Mouse (Mus musculus) olfactory bulb, adult 2 months (tissue): ENCODE data around the gene Nup93. TPM values are rescaled to one million over a fixed set of nuclear protein-coding genes. Genes with fewer than 3 reads are reported as not detected.

Experiments
- H3K27ac ChIP-seq: fragments of 200-500 bp; 2 replicates; pipeline ENCODE4 v1.5.1; 2012; ENCODE audit warnings: low read depth, low read length; ENCODE audit not compliant: insufficient read depth
- H3K4me1 ChIP-seq: fragments of 200-500 bp; 2 replicates; pipeline ENCODE4 v1.6.1; 2012; ENCODE audit warnings: low read length; ENCODE audit not compliant: control insufficient read depth, insufficient read depth
- H3K4me3 ChIP-seq: fragments of 200-500 bp; 2 replicates; pipeline ENCODE4 v1.5.1; 2012; ENCODE audit warnings: mild to moderate bottlenecking, low read depth, low read length, moderate library complexity; ENCODE audit not compliant: insufficient read depth
- CTCF ChIP-seq: fragments of 200-500 bp; IDR thresholded peaks from 2 replicates; pipeline ENCODE4 v1.5.1; 2012; ENCODE audit warnings: low read depth, mild to moderate bottlenecking, low read length, moderate library complexity; ENCODE audit not compliant: insufficient read depth
- POLR2A ChIP-seq: fragments of 200-500 bp; IDR thresholded peaks from 2 replicates; pipeline ENCODE4 v1.6.1; 2012; ENCODE audit warnings: mild to moderate bottlenecking, low read depth, low read length, moderate library complexity; ENCODE audit not compliant: insufficient read depth
- WGBS: fragments of 180-500 bp; shearing (Covaris S2); methylation state at CpG from one replicate; pipeline ENCODE4 v1.1.7; 2018; 5-methylcytosine and 5-hydroxymethylcytosine counted together
- polyA plus RNA-seq: library from polyadenylated mRNA; stranded (reverse); fragments of >200 nt; gene quantifications from 2 replicates; pipeline ENCODE4 v1.2.4, GENCODE M21; 2012; ENCODE audit warnings: low replicate concordance; ENCODE audit not compliant: missing spikeins, insufficient read depth, insufficient read length

Gene Nup93
- polyA plus RNA-seq, 1 experiment: not detected

DNA sequence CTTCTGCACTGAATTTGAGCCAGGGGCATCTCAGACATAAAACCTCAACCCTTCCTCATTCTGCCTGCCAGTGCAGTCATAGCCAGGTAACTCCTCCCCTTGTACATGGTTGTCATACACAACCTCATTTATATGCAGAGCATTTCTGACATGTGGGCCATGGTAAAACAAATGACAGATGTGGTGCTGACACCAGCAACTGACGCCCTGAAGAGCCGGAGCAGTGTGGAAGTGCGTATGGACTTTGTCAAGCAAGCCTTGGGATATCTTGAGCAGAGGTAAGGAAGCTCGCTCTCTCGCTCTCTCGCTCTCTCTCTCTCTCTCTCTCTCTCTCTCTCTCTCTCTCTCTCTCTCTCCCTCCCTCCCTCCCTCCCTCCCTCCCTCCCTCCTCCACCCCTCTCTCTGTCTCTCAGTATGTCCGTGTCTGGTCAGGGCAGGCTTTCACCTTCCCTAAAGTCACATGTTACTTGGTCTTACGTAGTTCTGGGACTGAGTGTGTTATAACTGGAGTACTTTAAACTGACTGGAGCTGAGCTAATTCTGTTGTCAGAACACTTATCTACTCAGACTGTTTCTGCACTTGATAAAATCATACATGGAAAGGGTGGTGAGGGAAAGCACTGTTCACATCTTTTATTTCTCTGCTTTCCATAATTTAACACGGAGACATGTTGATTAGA lies 82.1 kb downstream of the Nup93 start:
- H3K27ac ChIP-seq: peak overlapping the region; percentile 84; the same call in 1 of the 2 replicates
- TF ChIP-seq CTCF: no peak
- no peak for TF ChIP-seq POLR2A
- peaks cover 30% of the 10 kb centered on the region for H3K4me1 ChIP-seq
- no peak overlapping the region for H3K4me3 ChIP-seq
- 60% methylated on average over 9 of the region's 9 CpGs for WGBS

- WGBS: 19% methylated on average over 6 of the region's 6 CpGs
- Histone ChIP-seq H3K27ac (peak overlapping the region; percentile 80), H3K4me1 (peaks cover 26% of the 10 kb centered on the region), H3K4me3 (no peak overlapping the region)
- TF ChIP-seq POLR2A (no peak), CTCF (no peak)
Measured at GRCm38 (mm10) chr8:94297101-94297500, 82.7 kb downstream of the Nup93 start.

- no peak overlapping the region for H3K4me3 ChIP-seq
- peaks cover 11% of the 10 kb centered on the region for H3K4me1 ChIP-seq
- 48% methylated on average over 4 of the region's 4 CpGs for WGBS
- no peak for TF ChIP-seq CTCF
- no peak for TF ChIP-seq POLR2A
- H3K27ac ChIP-seq: no peak overlapping the region
Measured at GRCm38 (mm10) chr8:94300809-94301208, 86.4 kb downstream of the Nup93 start.

GRCm38 (mm10) chr8:94304412-94304811 lies 90.0 kb downstream of the Nup93 start:
- H3K27ac ChIP-seq: no peak overlapping the region
- 95% methylated on average over 2 of the region's 2 CpGs for WGBS
- H3K4me1 ChIP-seq: no peaks in the 10 kb centered on the region
- TF ChIP-seq CTCF: no peak
- no peak for TF ChIP-seq POLR2A
- H3K4me3 ChIP-seq: no peak overlapping the region

GRCm38 (mm10) chr8:94306989-94307513 lies 92.7 kb downstream of the Nup93 start:
- TF ChIP-seq CTCF (no peak), POLR2A (no peak)
- Histone ChIP-seq H3K27ac (no peak overlapping the region), H3K4me3 (no peak overlapping the region), H3K4me1 (no peaks in the 10 kb centered on the region)
- WGBS: 84% methylated on average over 7 of the region's 7 CpGs

DNA sequence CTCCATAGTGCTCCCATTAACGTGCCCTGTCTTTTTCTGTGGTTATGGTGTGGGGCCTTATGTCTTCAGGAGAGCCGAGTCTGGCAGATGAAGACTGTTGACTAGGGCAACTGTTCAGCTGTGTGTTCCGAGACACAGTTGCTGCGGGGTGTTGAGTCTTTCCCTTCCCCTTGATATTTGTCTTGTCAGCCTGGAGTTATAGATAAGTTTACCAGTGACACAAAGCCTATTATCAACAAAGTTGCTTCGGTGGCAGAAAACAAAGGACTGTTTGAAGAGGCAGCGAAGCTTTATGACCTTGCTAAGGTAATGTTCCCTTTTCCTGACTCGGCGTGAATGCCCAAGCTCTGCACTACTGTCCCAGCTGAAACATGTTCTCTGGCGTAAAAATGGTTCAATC lies 93.3 kb downstream of the Nup93 start:
- H3K4me1 ChIP-seq: no peaks in the 10 kb centered on the region
- H3K27ac ChIP-seq: no peak overlapping the region
- H3K4me3 ChIP-seq: no peak overlapping the region
- TF ChIP-seq POLR2A (no peak), CTCF (no peak)
- WGBS: 93% methylated on average over 9 of the region's 9 CpGs

GRCm38 (mm10) chr8:94314069-94314468 lies 99.7 kb downstream of the Nup93 start:
- H3K4me1 ChIP-seq: no peaks in the 10 kb centered on the region
- 83% methylated on average over 2 of the region's 2 CpGs for WGBS
- TF ChIP-seq CTCF (no peak), POLR2A (no peak)
- no peak overlapping the region for H3K4me3 ChIP-seq
- no peak overlapping the region for H3K27ac ChIP-seq

DNA sequence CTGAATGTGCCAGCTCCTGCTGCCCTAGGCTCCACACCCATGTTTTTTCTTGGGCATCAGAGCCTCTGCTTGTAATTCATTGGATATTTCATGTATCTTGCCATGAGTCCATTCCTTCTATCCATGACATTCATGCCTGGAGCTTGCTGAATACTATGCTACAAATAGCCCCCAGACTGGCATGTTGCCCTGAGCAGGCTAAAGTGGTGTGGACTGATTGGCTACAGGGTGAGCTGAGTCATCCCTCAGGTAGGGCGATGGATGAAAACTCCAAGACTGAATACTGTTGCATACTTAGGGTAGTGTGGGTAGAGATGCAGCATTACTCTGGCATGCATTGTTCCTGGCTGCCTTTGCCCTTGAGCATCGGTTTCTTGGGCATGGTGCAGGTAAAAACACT lies 102.9 kb downstream of the Nup93 start:
- Histone ChIP-seq H3K4me3 (no peak overlapping the region), H3K4me1 (no peaks in the 10 kb centered on the region), H3K27ac (no peak overlapping the region)
- TF ChIP-seq CTCF: no peak
- no peak for TF ChIP-seq POLR2A
- 85% methylated on average over 2 of the region's 2 CpGs for WGBS

DNA sequence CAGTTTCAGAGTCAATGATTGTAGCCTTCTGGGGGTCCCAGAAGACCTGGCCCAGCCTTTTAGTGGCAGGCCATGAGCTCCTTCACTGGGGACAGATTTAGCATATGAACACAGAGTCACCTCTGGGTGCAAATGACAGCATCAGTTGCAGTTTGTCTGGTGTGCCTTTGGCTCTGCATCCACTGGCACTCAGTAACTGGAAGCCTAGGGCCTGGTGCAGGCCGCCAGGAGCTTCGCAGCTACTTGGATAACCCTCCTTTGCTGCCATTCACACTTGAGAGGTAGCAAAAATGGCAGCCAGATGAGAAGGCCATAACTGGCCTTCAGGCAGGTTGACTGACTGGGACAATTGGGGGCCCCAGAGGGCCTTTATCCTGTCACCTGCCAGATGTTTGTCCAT lies 103.3 kb downstream of the Nup93 start:
- Histone ChIP-seq H3K4me1 (no peaks in the 10 kb centered on the region), H3K27ac (no peak overlapping the region), H3K4me3 (no peak overlapping the region)
- 100% methylated on average over 2 of the region's 2 CpGs for WGBS
- no peak for TF ChIP-seq POLR2A
- no peak for TF ChIP-seq CTCF
